Mouse (Mus musculus) embryonic facial prominence, embryonic 11.5 days (tissue): ENCODE results near the gene Cdc34b. TPM values are rescaled to one million over a fixed set of nuclear protein-coding genes. Genes with fewer than 3 reads are reported as not detected.

Source experiments
- ATAC-seq: fragments of 200-750 bp; cut with Nextera tagmentation; replicated peaks from 2 replicates; pipeline ENCODE4 v1.8.0; 2017; ENCODE audit warnings: low read depth; ENCODE audit not compliant: insufficient number of reproducible peaks, low FRiP score, low TSS enrichment
- DNase-seq: peaks from one replicate; pipeline ENCODE4 v3.0.0-alpha.2; 2015; ENCODE audit warnings: low spot score
- H3K27ac ChIP-seq: fragments of 300-500 bp; sonication (generic); replicated peaks from 2 replicates; pipeline ENCODE4 v1.5.1; 2014; ENCODE audit warnings: mild to moderate bottlenecking, low read depth, low read length, control low read depth
- H3K27me3 ChIP-seq: fragments of 300-500 bp; sonication (generic); 2 replicates; pipeline ENCODE4 v1.6.1; 2014; ENCODE audit warnings: mild to moderate bottlenecking, low read length, moderate library complexity, mixed read lengths; ENCODE audit not compliant: control insufficient read depth, insufficient read depth
- H3K36me3 ChIP-seq: fragments of 300-500 bp; sonication (generic); replicated peaks from 2 replicates; pipeline ENCODE4 v1.6.1; 2014; ENCODE audit warnings: low read depth, mild to moderate bottlenecking, low read length, moderate library complexity, mixed read lengths; ENCODE audit not compliant: control insufficient read depth, insufficient read depth
- H3K4me1 ChIP-seq: fragments of 300-500 bp; sonication (generic); 2 replicates; pipeline ENCODE4 v1.6.1; 2014; ENCODE audit warnings: low read length, mixed read lengths; ENCODE audit not compliant: control insufficient read depth, insufficient read depth
- H3K4me2 ChIP-seq: fragments of 300-500 bp; sonication (generic); 2 replicates; pipeline ENCODE4 v1.6.1; 2014; ENCODE audit warnings: low read depth, mild to moderate bottlenecking, control low read depth, low read length, moderate library complexity
- H3K4me3 ChIP-seq: fragments of 300-500 bp; sonication (generic); 2 replicates; pipeline ENCODE4 v1.5.1; 2014; ENCODE audit warnings: low read depth, low read length, control low read depth
- H3K9ac ChIP-seq: fragments of 300-500 bp; sonication (generic); replicated peaks from 2 replicates; pipeline ENCODE4 v1.6.1; 2014; ENCODE audit warnings: mild to moderate bottlenecking, control low read depth, low read length
- H3K9me3 ChIP-seq: fragments of 300-500 bp; sonication (generic); replicated peaks from 2 replicates; pipeline ENCODE4 v1.6.1; 2016; ENCODE audit warnings: mild to moderate bottlenecking, low read length, inconsistent platforms, mixed read lengths; ENCODE audit not compliant: control insufficient read depth
- WGBS: fragments of 180-500 bp; shearing (Covaris S2); extraction: QIAGEN DNeasy Blood & Tissue Kit; methylation state at CpG from one replicate; pipeline ENCODE4 v1.1.7; 2014; 5-methylcytosine and 5-hydroxymethylcytosine counted together
- polyA plus RNA-seq: library from polyadenylated mRNA; unstranded; fragments of >200 nt; fragmentation: Nextera tagmentation; extraction: Ambion mirVana; gene quantifications from 2 replicates; pipeline ENCODE4 v1.2.1, GENCODE M21; 2014

The Cdc34b gene
- polyA plus RNA-seq, 1 experiment from 2014 or later, result 0.29 TPM

DNA sequence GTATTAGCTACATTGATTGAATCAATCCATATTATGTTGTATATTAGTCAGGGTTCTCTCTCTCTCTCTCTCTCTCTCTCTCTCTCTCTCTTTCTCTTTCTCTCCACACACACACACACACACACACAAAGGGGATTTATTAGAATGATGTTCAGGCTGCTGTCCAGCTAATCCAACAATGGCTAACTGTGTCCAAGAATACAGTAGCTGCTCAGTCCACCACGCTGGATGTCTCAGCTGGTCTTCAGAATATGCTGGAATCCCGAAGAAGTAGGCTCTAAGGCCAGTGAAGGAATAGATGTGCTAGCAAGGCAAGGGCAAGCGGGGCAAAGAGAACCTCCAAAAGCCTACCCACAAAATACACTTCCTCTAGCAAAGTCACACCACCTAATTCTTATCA, 14.3 kb upstream of the Cdc34b start:
- H3K9me3 ChIP-seq, result no peaks in the 10 kb centered on the region
- no peak overlapping the region for H3K27ac ChIP-seq
- H3K36me3 ChIP-seq, result no peaks in the 10 kb centered on the region
- no peaks in the 10 kb centered on the region for H3K4me1 ChIP-seq
- WGBS, result 91% methylated on average over 3 of the region's 3 CpGs
- no peak overlapping the region for H3K9ac ChIP-seq
- H3K4me3 ChIP-seq, result no peak overlapping the region
- DNase-seq (no peak), ATAC-seq (no peak)
- H3K27me3 ChIP-seq, result no peaks in the 10 kb centered on the region
- H3K4me2 ChIP-seq, result no peak overlapping the region

DNA sequence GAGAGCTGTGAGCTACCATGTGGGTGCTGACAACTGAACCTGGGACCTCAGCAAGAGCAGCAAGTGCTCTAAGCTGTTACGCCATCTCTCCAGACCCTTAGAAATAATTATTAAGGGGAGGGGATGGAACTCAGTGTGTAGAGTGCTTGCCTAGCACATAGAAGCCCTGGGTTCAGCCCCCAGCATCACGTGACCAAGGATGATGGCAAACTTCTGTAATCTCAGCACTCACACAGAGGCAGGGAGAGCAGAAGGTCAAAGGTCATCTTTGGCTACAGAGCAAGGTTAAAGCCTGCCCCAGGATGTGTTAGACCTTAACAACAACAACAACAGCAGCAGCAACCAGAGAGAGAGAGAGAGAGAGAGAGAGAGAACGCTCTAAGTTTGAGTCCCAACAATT, 13.0 kb upstream of the Cdc34b start:
- H3K36me3 ChIP-seq, result no peaks in the 10 kb centered on the region
- WGBS, result 81% methylated on average over 3 of the region's 3 CpGs
- H3K9ac ChIP-seq, result no peak overlapping the region
- H3K4me3 ChIP-seq, result no peak overlapping the region
- ATAC-seq, result no peak
- no peak overlapping the region for H3K4me2 ChIP-seq
- no peak for DNase-seq
- no peaks in the 10 kb centered on the region for H3K4me1 ChIP-seq
- no peak overlapping the region for H3K27ac ChIP-seq
- H3K27me3 ChIP-seq, result no peaks in the 10 kb centered on the region
- H3K9me3 ChIP-seq, result no peaks in the 10 kb centered on the region

DNA sequence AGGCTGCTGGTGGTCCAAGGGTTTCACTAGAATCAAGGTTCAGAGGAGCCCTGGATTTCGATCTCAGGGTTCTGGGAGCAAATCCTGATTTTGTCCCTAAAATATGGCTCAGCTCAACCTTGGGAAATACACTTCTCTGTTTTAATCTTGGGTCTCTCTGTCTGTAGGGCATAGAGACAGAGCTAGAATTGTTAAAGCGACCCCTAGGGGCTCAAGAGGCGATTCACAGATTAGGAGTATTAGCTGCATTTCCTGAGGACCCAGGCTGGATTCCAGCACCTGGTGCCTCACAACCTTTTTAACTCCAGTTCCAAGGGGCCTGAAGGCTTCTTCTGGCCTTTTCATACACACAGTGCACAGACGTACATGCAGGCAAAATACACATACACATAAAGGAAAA, 12.0 kb upstream of the Cdc34b start:
- Histone ChIP-seq H3K27me3 (no peaks in the 10 kb centered on the region), H3K9ac (no peak overlapping the region), H3K4me1 (no peaks in the 10 kb centered on the region), H3K36me3 (no peaks in the 10 kb centered on the region), H3K27ac (no peak overlapping the region), H3K4me2 (no peak overlapping the region), H3K4me3 (no peak overlapping the region), H3K9me3 (no peaks in the 10 kb centered on the region)
- ATAC-seq (no peak), DNase-seq (peak; percentile 22)
- WGBS, result 28% methylated on average over 4 of the region's 4 CpGs

DNA sequence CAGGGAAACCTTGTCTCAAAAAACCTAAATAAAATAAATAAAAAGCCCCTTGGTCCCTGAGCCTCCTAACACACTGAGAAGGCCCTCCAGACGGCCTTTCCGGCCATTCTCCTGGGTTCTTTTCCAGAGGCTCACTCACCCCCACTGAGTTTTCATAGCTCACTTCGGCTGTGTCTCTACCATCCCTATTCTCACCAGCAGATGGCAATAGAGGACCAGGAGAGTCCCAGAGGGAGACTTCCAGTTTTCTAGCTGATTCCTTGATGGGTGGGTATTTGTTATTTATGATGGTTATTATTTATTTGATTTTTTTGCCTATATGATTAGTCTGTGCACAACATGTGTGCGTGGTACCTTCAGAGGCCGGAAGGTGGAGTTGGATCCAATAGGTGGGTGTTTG, 11.3 kb upstream of the Cdc34b start:
- Histone ChIP-seq H3K9me3 (no peaks in the 10 kb centered on the region), H3K4me3 (no peak overlapping the region), H3K27ac (no peak overlapping the region), H3K36me3 (no peaks in the 10 kb centered on the region), H3K9ac (no peak overlapping the region), H3K27me3 (no peaks in the 10 kb centered on the region), H3K4me1 (no peaks in the 10 kb centered on the region), H3K4me2 (no peak overlapping the region)
- DNase-seq (peak; percentile 84), ATAC-seq (no peak)
- 33% methylated on average over 5 of the region's 5 CpGs for WGBS

DNA sequence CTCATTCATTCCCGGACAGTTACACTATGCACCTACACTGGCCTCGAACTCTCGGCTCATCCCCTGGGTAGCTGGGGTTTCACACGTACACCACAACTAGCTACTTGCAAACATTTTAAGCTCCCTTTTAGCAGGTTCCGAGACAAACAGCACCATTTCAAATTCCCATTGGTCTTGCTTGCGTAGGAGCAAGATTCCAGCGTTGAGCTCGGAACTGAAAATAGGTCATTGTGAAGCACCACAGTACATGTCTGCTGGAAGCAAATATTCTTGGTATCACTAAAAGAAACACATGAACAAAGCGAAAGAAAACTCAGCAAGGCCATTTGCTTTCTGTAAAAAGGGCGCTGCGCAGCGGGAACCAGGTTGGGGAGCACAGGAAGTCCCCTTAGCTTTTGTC, 10.4 kb upstream of the Cdc34b start:
- H3K27me3 ChIP-seq, result no peaks in the 10 kb centered on the region
- H3K9ac ChIP-seq, result no peak overlapping the region
- ATAC-seq, result no peak
- no peak overlapping the region for H3K27ac ChIP-seq
- WGBS, result 86% methylated on average over 12 of the region's 12 CpGs
- no peak overlapping the region for H3K4me3 ChIP-seq
- no peaks in the 10 kb centered on the region for H3K36me3 ChIP-seq
- H3K9me3 ChIP-seq, result no peaks in the 10 kb centered on the region
- no peaks in the 10 kb centered on the region for H3K4me1 ChIP-seq
- no peak overlapping the region for H3K4me2 ChIP-seq
- DNase-seq, result no peak

DNA sequence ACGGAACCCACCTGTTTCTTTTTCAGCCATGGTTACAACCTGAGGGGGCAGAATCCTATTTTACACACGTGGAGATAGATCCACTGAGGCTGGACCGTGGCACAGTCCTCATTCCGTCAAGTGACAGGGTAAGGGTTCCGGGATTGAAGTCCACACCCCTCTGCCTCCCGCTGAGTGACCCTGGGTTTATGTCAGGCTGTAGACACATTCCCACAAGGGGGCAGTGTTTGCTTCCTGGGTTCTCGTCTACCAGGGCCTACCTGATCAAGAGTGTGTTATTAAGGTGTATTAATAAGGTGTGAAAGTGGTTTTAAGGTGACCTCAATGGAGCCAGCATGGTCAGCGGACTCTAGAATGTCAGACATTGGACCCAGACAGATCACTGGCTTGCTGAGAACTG, 8.8 kb upstream of the Cdc34b start:
- no peaks in the 10 kb centered on the region for H3K27me3 ChIP-seq
- no peaks in the 10 kb centered on the region for H3K36me3 ChIP-seq
- no peaks in the 10 kb centered on the region for H3K9me3 ChIP-seq
- H3K4me3 ChIP-seq, result no peak overlapping the region
- no peaks in the 10 kb centered on the region for H3K4me1 ChIP-seq
- no peak overlapping the region for H3K9ac ChIP-seq
- no peak overlapping the region for H3K27ac ChIP-seq
- no peak overlapping the region for H3K4me2 ChIP-seq
- DNase-seq (no peak), ATAC-seq (no peak)
- 40% methylated on average over 8 of the region's 8 CpGs for WGBS

DNA sequence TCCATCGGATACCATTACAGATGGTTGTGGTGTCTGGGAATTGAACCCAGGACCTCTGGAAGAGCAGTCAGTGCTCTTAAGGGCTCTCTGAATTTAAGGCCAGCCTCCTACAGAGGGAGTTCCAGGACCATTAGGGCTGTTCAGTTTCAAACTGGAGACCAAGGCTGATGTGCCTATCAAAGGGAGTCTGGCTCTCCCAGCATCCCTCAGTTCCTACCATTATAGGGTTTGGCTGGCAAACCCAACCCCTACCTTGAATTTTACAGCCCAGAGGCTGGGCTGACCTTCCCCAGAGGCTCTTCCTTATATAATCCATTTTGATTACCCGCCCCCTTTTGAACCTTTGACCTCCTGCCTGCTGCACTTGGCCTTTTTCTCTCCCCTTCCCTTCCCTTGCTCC, 5.8 kb upstream of the Cdc34b start:
- DNase-seq, result no peak
- no peak overlapping the region for H3K4me3 ChIP-seq
- no peaks in the 10 kb centered on the region for H3K4me1 ChIP-seq
- no peak overlapping the region for H3K9ac ChIP-seq
- no peak for ATAC-seq
- WGBS, result 71% methylated on average over 2 of the region's 2 CpGs
- H3K9me3 ChIP-seq, result no peaks in the 10 kb centered on the region
- no peak overlapping the region for H3K4me2 ChIP-seq
- no peaks in the 10 kb centered on the region for H3K36me3 ChIP-seq
- H3K27ac ChIP-seq, result no peak overlapping the region
- H3K27me3 ChIP-seq, result no peaks in the 10 kb centered on the region

DNA sequence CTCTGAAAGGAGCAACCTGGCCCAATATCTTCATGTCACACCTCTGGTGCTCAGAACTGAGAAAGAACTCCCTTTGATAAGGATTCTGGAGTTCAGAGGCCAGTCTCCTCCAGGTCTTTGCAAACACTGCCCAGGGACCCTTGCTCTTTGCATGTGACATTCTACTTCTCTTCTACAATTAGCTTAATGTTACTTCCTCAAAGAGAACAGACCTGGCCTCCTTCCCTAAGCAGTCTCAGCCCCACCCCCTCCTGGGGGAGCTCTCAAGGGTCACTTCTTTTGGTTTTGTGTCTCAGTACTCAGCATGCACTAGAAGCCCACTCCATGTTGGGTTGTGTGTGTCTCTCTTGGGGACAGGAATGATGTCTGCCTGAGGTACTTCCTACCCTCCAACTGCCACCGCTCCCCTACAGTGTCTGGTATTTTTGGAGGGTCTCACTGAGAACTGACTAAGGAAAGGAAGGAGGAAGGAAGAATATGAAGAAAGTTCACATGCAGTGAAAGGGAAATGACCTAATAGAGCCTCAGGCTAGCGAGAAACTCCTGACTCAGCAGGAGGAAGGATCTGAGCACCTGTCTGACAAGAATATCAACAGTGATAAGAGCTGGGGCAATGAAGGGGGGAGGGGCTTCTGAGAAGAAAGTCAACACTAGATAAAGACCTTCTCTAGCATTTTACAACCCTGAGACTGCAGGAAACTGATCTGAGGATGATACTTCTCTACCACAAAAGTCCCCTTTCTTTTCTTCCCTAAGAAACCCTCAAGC, 11.5 kb downstream of the Cdc34b start:
- Histone ChIP-seq H3K9me3 (no peaks in the 10 kb centered on the region), H3K27me3 (no peaks in the 10 kb centered on the region), H3K27ac (no peak overlapping the region), H3K9ac (no peak overlapping the region), H3K4me3 (no peak overlapping the region), H3K4me2 (no peak overlapping the region), H3K4me1 (no peaks in the 10 kb centered on the region), H3K36me3 (no peaks in the 10 kb centered on the region)
- ATAC-seq (no peak), DNase-seq (no peak)
- WGBS, result 62% methylated on average over 2 of the region's 2 CpGs
